Mouse (Mus musculus): ENCODE measurements around the gene Steap2. TPM values are rescaled to one million over a fixed set of nuclear protein-coding genes. Genes with fewer than 3 reads are reported as not detected.
"Not testable (repeated sequence)": the region's sequence is repeated elsewhere in the genome, so short reads cannot be mapped to it uniquely, and the experiment has no call there.

Steap2 gene
- total and polyA plus RNA-seq, 2 experiments, result 3.9 to 6.2 TPM

DNA sequence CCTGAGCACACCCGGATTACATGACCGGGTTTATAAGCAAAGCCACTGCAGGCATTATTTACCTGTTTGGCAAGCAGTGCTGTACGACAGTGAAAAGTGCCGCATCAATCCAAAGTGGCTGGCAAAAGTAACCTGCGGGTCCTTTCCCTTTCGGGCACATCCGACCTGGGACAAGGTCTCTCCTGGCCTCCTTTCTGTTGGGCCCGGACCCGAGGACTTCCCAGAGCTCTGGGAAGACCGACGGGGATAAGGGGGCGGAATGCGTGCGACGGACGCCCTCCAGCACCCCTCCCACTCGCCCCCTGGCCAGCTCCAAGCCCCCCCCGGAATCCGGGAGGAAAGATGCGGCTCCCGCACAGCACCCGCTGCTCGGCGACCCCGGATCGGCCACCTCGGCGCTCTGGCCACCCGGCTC is 830 bp downstream of the Steap2 start:
- WGBS, result 1% methylated on average over 29 of the region's 29 CpGs
- Histone ChIP-seq H3K79me2 (ENCODE audit: control insufficient read depth, insufficient read depth, low read length) (no peaks in the 10 kb centered on the region), H3K4me3 (ENCODE audit: insufficient read depth, low read depth, low read length) (peak overlapping the region; percentile 86), H3K36me3 (ENCODE audit: control insufficient read depth, insufficient read depth, low read length) (no peaks in the 10 kb centered on the region), H3K27me3 (ENCODE audit: control insufficient read depth, insufficient read depth, low read length) (no peaks in the 10 kb centered on the region), H3K9ac (ENCODE audit: low read depth, low read length) (peak overlapping the region; percentile 85), H3K27ac (replicated peaks; ENCODE audit: insufficient read depth, low read depth, low read length) (no peak overlapping the region), H3K4me1 (ENCODE audit: control insufficient read depth, insufficient read depth, low read length) (no peaks in the 10 kb centered on the region)
- DNase-seq (ENCODE audit: extremely low read depth, low read depth, low spot score), result peak; percentile 64
- TF ChIP-seq CTCF (IDR thresholded peaks at IDR 0.05; ENCODE audit: low read depth, low read length) (no peak), POLR2A (IDR thresholded peaks at IDR 0.05; ENCODE audit: extremely low read depth, insufficient read depth, low read length) (no peak)

GRCm38 (mm10) chr5:5692167-5692738 is 2.1 kb downstream of the Steap2 start:
- no peaks in the 10 kb centered on the region for H3K36me3 ChIP-seq (ENCODE audit: control insufficient read depth, insufficient read depth, low read length)
- no peak overlapping the region for H3K27ac ChIP-seq (replicated peaks; ENCODE audit: insufficient read depth, low read depth, low read length)
- DNase-seq (ENCODE audit: extremely low read depth, low read depth, low spot score), result no peak
- TF ChIP-seq POLR2A (IDR thresholded peaks at IDR 0.05; ENCODE audit: extremely low read depth, insufficient read depth, low read length) (no peak), CTCF (IDR thresholded peaks at IDR 0.05; ENCODE audit: low read depth, low read length) (no peak)
- H3K9ac ChIP-seq (ENCODE audit: low read depth, low read length), result no peak overlapping the region
- WGBS, result 53% methylated on average over 4 of the region's 4 CpGs
- no peaks in the 10 kb centered on the region for H3K27me3 ChIP-seq (ENCODE audit: control insufficient read depth, insufficient read depth, low read length)
- no peaks in the 10 kb centered on the region; the same call in 1 of the 2 replicates for H3K79me2 ChIP-seq (ENCODE audit: control insufficient read depth, insufficient read depth, low read length)
- no peaks in the 10 kb centered on the region for H3K4me1 ChIP-seq (ENCODE audit: control insufficient read depth, insufficient read depth, low read length)
- no peak overlapping the region for H3K4me3 ChIP-seq (ENCODE audit: insufficient read depth, low read depth, low read length)

- H3K4me3 ChIP-seq (ENCODE audit: insufficient read depth, low read depth, low read length), result no peak overlapping the region
- no peak overlapping the region for H3K27ac ChIP-seq (replicated peaks; ENCODE audit: insufficient read depth, low read depth, low read length)
- H3K4me1 ChIP-seq (ENCODE audit: control insufficient read depth, insufficient read depth, low read length), result no peaks in the 10 kb centered on the region
- H3K36me3 ChIP-seq (ENCODE audit: control insufficient read depth, insufficient read depth, low read length), result no peaks in the 10 kb centered on the region
- WGBS, result 71% methylated on average over 8 of the region's 8 CpGs
- TF ChIP-seq POLR2A (IDR thresholded peaks at IDR 0.05; ENCODE audit: extremely low read depth, insufficient read depth, low read length) (no peak), CTCF (IDR thresholded peaks at IDR 0.05; ENCODE audit: low read depth, low read length) (no peak)
- H3K27me3 ChIP-seq (ENCODE audit: control insufficient read depth, insufficient read depth, low read length), result no peaks in the 10 kb centered on the region
- H3K9ac ChIP-seq (ENCODE audit: low read depth, low read length), result no peak overlapping the region
- H3K79me2 ChIP-seq (ENCODE audit: control insufficient read depth, insufficient read depth, low read length), result no peaks in the 10 kb centered on the region; the same call in 1 of the 2 replicates
- DNase-seq (ENCODE audit: extremely low read depth, low read depth, low spot score), result no peak
Measured at GRCm38 (mm10) chr5:5688945-5689540, 5.3 kb downstream of the Steap2 start.

DNA sequence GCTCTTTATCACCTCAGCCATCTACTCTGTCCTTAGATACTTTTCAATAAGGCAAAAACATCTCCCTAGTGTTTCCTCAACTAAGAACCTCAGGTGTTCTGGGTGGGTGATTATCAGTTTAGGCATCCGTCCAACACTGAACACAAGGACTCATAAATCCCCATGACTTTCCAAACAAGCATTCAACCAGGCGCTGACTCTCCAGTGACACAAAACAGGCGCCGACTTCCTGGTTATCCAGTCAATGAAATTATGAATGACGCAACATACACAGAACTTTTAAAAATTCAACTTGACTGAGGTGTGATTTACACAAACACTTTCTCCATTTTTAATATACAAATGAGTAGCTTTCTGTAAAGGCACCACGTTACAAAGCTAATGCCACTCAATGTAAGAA is 6.2 kb downstream of the Steap2 start:
- DNase-seq (ENCODE audit: extremely low read depth, low read depth, low spot score), result no peak
- WGBS, result 69% methylated on average over 6 of the region's 6 CpGs
- no peak overlapping the region for H3K9ac ChIP-seq (ENCODE audit: low read depth, low read length)

GRCm38 (mm10) chr5:5686973-5687372 is 7.4 kb downstream of the Steap2 start:
- WGBS, result 59% methylated on average over 1 of the region's 1 CpGs
- Histone ChIP-seq H3K4me1 (ENCODE audit: control insufficient read depth, insufficient read depth, low read length) (no peaks in the 10 kb centered on the region), H3K79me2 (ENCODE audit: control insufficient read depth, insufficient read depth, low read length) (no peaks in the 10 kb centered on the region; the same call in 1 of the 2 replicates), H3K27ac (replicated peaks; ENCODE audit: insufficient read depth, low read depth, low read length) (no peak overlapping the region), H3K36me3 (ENCODE audit: control insufficient read depth, insufficient read depth, low read length) (no peaks in the 10 kb centered on the region), H3K27me3 (ENCODE audit: control insufficient read depth, insufficient read depth, low read length) (no peaks in the 10 kb centered on the region), H3K4me3 (ENCODE audit: insufficient read depth, low read depth, low read length) (no peak overlapping the region), H3K9ac (ENCODE audit: low read depth, low read length) (no peak overlapping the region)
- no peak for TF ChIP-seq POLR2A (IDR thresholded peaks at IDR 0.05; ENCODE audit: extremely low read depth, insufficient read depth, low read length)
- no peak for TF ChIP-seq CTCF (IDR thresholded peaks at IDR 0.05; ENCODE audit: low read depth, low read length)
- DNase-seq (ENCODE audit: extremely low read depth, low read depth, low spot score), result no peak

More for the DNA sequence above, 6.2 kb downstream of the Steap2 start:
- Histone ChIP-seq H3K4me3 (ENCODE audit: insufficient read depth, low read depth, low read length) (no peak overlapping the region), H3K36me3 (ENCODE audit: control insufficient read depth, insufficient read depth, low read length) (no peaks in the 10 kb centered on the region), H3K79me2 (ENCODE audit: control insufficient read depth, insufficient read depth, low read length) (no peaks in the 10 kb centered on the region; the same call in 1 of the 2 replicates), H3K27me3 (ENCODE audit: control insufficient read depth, insufficient read depth, low read length) (no peaks in the 10 kb centered on the region), H3K4me1 (ENCODE audit: control insufficient read depth, insufficient read depth, low read length) (no peaks in the 10 kb centered on the region), H3K27ac (replicated peaks; ENCODE audit: insufficient read depth, low read depth, low read length) (no peak overlapping the region)
- TF ChIP-seq CTCF (IDR thresholded peaks at IDR 0.05; ENCODE audit: low read depth, low read length), result no peak
- TF ChIP-seq POLR2A (IDR thresholded peaks at IDR 0.05; ENCODE audit: extremely low read depth, insufficient read depth, low read length), result no peak

- 79% methylated on average over 2 of the region's 2 CpGs for WGBS
- DNase-seq (ENCODE audit: extremely low read depth, low read depth, low spot score); H3K27me3 ChIP-seq (ENCODE audit: control insufficient read depth, insufficient read depth, low read length); H3K4me3 ChIP-seq (ENCODE audit: insufficient read depth, low read depth, low read length); H3K4me1 ChIP-seq (ENCODE audit: control insufficient read depth, insufficient read depth, low read length); H3K79me2 ChIP-seq (ENCODE audit: control insufficient read depth, insufficient read depth, low read length); H3K9ac ChIP-seq (ENCODE audit: low read depth, low read length); H3K36me3 ChIP-seq (ENCODE audit: control insufficient read depth, insufficient read depth, low read length); H3K27ac ChIP-seq (replicated peaks; ENCODE audit: insufficient read depth, low read depth, low read length): not testable (repeated sequence)
Measured at GRCm38 (mm10) chr5:5684946-5685345, 9.4 kb downstream of the Steap2 start.
